Mouse (Mus musculus) T-helper 17 cell (primary cell): ENCODE data around the gene Iars.
"Not testable (repeated sequence)": the region's sequence is repeated elsewhere in the genome, so short reads cannot be mapped to it uniquely, and the experiment has no call there.

ENCODE experiments used
- in situ Hi-C, 2 experiments: fragments of 300-600 bp; cut with MboI, MseI; formaldehyde crosslinking; loops; 1 replicate in 1 of 2; 2 replicates in 1 of 2; pipeline ENCODE4 v1.15.1; 2025; ENCODE audit warnings: high pct_unique_total_duplicates in 2 of 2

The Iars gene

DNA sequence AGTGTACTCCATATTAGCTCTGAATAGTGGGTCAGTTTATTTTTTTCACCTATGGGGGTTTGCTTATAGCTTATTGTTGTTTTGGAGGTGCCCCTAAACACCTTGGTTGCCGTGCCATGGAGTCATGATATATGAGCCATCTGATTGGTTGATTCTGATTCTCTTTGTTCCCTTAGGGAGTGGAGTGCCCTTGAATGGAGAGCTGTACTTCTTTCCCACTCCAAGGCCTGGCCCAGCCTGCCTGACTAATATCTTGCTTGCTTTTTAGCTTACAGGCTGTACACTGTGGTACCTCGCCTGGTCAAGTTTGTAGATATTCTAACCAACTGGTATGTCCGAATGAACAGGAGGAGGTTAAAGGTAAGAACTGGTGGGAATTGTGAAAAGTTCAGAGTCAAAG lies 37.4 kb downstream of the Iars start:
- in situ Hi-C loops: loop anchor here in 1 of 2 experiments (10.0 to 25.0 kb wide), 2 partner anchors 55 to 807 kb away; no protein-coding TSS in a partner anchor

DNA sequence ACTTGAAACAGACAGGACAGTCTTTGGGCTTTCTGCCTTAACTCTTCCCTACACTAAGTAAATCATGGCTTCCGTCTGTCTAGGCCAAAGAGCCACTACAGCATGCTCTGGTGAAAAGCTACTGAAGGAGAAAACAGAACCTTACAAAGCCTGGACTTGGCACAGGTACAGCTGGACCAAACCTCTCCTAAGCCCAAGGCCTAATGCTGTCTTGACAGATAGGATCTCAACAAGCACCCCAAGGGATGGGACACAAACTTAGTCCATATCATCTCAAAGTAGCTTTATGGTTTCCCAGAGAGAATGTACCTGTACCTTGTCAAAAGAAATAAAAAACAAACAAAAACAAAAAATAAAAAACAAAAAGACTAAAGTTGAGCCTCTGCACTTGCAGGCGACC lies 54.5 kb downstream of the Iars start:
- in situ Hi-C loops: loop anchor here in 1 of 2 experiments (5.0 kb wide), 1 partner anchor 34 kb away; no protein-coding TSS in a partner anchor

DNA sequence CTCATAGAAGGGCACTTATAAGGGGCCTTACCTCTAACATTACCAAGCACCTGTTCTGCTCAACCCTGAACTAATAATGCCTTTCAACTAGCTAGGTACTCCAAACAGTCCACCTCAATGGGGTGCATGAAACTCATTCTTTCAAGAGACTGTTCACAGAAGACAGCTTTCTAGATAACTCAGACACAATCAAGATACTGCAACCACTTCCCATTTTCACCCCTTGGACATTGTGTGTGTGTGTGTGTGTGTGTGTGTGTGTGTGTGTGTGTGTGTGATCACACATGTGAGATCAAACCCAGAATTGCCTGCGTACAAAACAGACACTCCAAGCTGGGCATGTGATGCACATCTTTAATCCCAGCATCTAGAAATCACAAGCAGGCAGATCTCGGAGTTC lies 56.1 kb downstream of the Iars start:
- in situ Hi-C loops: loop anchor here in 1 of 2 experiments (5.0 kb wide), 1 partner anchor 36 kb away; no protein-coding TSS in a partner anchor

DNA sequence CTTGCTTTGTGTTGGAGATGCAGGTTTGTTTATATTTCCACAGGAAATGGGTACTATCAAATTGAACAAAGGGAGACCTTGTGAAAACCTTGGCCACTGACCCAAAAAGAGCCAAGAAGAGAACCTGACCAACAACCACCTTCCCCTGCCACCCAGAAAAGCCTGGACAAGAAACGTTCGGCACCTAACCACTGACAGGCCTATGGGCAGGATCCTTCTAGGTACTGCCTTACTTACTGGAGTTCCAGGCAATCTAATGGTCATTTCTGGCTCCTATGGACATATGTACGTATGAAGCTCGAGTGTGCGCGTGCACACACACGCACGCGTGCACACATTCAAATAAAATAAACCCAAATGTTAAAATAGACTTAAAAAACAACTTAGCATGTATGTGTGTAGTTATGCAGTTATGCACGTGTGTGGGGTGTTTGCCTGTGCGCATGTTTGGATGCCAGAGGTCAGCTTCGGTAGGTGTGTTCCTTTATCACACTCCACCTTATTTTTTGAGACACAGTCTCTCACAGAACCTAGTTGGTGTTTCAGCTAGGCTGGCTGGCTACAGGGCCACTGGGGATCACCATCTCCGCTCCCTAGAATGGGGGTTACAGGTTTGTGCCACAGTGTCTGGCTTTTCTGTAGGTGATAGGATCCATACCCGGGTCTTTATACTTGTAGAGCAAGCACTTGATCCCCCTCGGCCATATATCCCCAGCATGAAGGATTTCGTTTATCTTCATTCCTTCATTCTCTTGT lies 59.6 kb downstream of the Iars start:
- in situ Hi-C loops: no loop called here

DNA sequence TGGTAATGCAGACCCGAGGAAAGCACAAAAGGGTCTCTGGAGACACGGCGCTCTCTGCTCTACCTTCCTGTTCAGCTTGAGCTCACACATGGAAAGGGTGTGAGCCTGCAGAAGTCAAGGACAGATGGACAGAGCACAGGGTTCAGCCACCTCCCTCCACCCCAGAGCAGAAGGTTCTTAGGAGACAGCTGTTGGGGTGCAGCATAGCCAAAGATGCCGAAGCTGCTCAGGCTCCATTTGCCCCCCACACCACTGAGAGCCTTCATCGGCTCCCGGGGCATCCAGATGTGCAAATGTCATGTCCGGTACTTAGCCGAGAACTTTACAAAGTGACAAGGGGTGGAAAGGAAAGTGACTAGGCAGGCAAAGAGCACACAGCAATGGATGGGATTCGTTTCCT lies 74.7 kb downstream of the Iars start:
- in situ Hi-C loops: no loop called here

DNA sequence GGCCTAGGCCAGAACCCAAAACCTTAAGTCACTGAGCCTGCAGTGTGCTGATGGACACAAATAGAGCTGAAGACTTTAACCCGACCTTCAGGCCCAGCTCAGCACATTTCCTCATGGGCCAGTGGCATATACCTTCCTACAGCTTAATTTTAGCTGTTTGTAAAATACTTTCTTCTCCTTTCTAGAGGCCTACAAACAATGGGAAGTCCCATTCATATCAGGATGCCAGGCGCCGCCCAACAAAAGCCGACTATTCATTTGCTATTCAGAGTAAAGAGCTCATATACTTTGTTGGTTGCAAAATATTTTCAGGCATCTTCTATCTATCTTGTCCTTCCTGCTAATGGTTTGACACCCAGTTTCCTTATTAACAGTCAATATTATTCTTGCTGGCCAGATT lies 76.1 kb downstream of the Iars start:
- in situ Hi-C loops: no loop called here

DNA sequence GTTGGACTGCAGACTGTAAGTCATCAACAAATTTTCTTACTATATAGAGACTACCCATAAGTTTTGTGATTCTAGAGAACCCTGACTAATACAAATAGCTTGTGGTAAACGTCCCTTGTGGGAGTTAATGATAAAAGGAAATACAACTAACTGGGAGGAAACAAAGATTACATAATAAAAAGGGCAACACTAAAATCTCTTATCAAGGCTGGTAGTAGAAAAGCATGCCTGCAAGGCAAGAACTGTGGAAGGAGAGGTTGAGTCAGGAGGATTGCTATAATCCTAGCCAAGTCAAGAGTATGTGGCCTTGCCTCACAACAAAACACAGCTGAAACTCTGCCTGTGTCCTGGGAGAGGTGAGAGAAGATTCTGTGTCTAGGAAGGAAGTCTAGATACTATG lies 78.8 kb downstream of the Iars start:
- in situ Hi-C loops: no loop called here

DNA sequence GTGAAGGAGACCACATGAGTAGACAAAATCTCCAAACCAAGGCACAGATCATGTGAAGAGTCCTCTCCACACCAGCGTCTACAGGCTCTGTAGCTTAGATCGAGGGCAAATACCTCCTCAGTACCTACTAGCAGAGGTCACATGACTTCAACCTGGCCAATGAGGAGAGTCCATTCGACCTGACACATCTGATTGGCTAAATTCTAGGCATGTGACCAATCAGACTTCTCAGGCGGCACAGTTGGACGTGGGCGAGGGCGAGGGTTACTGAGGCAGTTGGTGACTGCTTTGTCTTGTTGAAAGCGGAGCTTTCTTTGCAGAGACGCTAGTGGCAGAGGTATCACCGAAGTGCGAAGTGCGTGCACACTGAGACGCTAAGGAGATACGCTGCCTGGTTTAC lies 80.3 kb downstream of the Iars start:
- in situ Hi-C loops: no loop called here

DNA sequence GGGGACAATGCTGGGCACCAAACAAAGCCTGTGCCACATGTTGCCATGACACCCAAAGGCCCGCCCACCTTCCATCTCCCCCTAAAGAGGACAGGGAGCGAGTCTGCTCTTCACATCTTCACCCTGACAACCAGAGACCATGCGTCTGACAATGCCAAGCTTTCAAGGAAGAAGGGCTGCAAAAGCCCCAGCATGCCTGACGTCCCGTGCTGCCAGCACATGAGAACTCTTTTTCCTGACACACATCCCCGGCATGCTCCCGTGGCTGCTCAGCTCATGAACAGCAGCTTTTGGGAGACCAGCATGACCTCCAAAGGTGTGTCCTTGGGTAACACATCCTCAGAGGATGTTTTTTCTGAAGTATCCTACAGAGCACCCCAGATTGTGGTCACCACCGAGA lies 83.4 kb downstream of the Iars start:
- in situ Hi-C loops: no loop called here

DNA sequence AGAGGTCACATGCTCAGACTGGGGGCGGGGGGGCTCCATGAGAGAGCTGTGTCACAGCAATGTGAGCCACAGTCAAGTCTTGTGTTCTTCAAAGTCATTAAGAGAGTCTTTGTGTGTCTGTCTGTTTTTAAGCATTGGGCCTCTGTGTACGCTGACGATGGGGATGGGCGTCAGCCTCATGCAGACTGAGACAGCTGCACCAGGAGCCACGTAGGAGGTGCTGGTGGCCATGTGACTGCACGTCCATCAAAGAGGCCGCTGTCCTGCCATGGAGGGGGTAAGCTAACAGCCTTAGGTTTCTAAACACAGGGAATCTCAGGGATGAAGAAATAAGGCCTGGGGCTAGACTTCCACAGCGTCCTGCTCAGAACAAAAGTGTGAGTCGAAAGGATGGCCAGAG lies 84.4 kb downstream of the Iars start:
- in situ Hi-C loops: no loop called here

DNA sequence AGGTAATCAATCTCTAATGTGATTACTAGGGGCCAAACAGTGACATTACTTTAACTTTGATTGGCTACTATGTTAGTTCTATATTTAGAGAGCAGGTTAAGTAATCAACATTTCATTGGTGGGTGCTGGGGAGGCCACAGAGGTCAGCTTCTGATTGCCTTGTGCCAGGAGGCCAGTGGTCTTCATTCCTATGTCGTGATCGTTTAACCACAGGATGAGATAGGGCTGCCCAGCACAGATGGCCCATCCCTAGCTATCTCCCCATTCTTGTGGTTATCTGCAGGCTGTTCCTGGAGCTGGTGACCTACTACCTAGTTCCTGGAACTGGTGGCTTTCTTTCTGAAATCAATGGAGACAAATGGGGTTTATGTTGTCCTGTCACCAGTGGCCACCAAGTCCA lies 86.1 kb downstream of the Iars start:
- in situ Hi-C loops: no loop called here

DNA sequence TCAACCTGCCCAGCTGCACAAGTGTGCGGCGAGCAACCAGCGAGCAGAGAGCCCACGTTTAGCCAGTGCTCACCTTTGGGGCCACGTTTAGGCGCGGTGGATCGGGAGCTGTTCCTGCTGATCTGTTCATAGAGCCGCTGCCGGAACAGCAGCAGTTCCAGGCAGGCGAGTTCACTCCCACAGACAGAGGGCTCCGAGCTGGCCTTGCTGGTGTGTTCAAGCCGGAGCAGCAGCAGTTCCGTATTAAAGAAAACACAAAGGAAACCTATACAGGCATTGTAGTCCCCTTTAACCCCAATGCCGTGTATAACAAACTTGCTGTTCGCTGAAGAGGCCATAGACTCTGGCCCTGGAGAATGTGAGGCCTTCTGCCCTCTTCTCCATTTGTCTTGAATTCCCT lies 87.2 kb downstream of the Iars start:
- in situ Hi-C loops: no loop called here

DNA sequence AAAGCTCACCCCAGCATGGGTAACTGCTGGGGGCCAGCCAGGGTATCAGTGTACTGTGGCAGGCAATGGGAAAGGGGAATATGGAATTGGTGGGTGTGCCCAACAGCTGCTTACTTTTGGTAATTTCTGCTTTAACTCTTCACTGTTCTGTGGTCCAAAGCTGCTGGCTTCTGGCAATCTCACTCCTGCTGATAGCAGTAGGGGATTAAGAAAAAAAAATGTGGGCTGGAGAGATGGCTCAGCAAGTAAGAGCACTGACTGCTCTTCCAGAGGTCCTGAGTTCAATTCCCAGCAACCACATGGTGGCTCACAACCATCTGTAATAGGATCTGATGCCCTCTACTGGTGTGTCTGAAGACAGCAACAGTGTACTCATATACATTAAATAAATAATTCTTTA lies 89.6 kb downstream of the Iars start:
- in situ Hi-C loops: not testable (repeated sequence)
